Mouse (Mus musculus): ENCODE data around the gene Lalba. TPM values are rescaled to one million over a fixed set of nuclear protein-coding genes. Genes with fewer than 3 reads are reported as not detected.

The Lalba gene
- polyA plus RNA-seq, 1 experiment: not detected

DNA sequence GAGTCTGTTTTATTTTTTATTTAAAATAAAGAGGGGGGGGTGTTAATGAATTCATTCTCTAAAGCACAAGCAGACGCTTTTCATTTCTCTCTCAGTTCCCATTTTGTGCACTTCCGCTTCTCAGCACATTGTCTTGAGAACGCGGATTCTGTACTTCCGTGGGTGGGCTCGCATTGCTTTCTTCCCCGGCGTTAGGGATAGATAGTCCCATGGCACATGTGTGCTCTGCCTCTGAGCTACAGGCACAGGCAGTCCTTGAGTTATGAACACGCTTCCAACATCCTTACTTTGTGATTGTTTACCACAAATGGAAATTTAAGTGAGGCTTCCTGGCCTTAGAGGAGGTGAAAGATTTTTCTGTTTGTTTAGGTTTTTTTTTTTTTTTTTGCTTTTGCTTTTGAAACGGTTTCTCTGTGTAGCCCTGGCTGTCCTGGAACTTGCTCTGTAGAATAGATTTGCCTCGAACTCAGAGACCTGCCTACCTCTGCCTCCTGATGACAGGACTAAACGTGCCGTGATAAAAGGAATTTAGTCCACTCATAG is 28.9 kb upstream of the Lalba start:
- WGBS: 16% methylated on average over 13 of the region's 13 CpGs
- H3K4me3 ChIP-seq (ENCODE audit: control insufficient read depth, insufficient read depth, low read length): no peak overlapping the region
- peak overlapping the region; percentile 91 for H3K27ac ChIP-seq (ENCODE audit: control insufficient read depth, insufficient read depth, low read length)
- TF ChIP-seq POLR2A (IDR thresholded peaks at IDR 0.05; ENCODE audit: control insufficient read depth, extremely low read depth, insufficient read depth, low read length, poor library complexity) (no peak), CTCF (IDR thresholded peaks at IDR 0.05; ENCODE audit: borderline replicate concordance, control insufficient read depth, extremely low read depth, insufficient read depth, low read length, poor library complexity) (no peak)
- H3K27me3 ChIP-seq (ENCODE audit: control insufficient read depth, insufficient read depth, low read length): no peaks in the 10 kb centered on the region
- peak; percentile 57 for DNase-seq
- no peaks in the 10 kb centered on the region for H3K36me3 ChIP-seq (ENCODE audit: control insufficient read depth, insufficient read depth, low read length)
- H3K4me1 ChIP-seq (replicated peaks; ENCODE audit: control insufficient read depth, insufficient read depth, low read length): peaks cover 42% of the 10 kb centered on the region

DNA sequence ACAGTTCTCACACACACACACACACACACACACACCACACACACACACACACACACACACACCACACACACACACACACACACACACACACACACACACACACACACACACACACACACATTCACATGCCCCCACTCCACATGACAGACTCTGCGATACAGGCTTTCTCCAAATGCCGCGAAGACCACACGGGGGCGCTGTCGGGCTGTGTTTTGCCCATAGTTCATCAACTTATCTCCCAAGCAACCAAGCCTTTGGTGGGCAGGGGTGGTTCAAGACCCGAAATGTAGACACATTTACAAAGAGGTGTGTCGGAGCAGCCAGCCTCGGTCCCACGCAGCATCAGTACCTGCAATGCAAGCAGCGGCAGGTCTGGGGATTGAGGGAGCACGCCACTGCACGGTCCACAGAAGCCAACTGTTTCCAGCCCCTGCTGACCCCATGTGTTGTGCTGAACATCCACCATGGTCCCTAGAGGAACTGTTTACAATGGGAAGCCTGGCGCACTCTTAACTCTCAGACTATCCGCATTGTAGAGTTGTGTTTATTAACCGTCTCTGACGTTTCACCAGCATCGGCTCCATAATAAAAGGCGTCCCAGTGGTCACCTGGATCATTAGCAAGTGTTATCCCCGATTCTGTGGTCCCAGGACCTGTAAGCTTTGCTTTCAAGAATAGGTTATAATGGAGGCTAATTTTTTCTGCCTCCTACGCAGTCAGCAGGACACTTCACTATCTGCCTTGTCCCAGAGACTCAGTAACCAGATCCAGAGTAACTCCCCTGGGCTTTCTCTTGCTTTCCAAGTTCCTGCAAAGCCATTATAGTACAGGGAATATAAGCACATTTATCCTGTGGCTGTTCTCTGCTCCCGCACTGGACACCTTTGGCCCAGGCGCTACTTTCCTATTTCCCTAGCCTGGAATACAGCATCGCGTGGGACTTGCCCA is 28.2 kb upstream of the Lalba start:
- WGBS: 22% methylated on average over 25 of the region's 25 CpGs
- DNase-seq: peak; percentile 85
- TF ChIP-seq CTCF (IDR thresholded peaks at IDR 0.05; ENCODE audit: borderline replicate concordance, control insufficient read depth, extremely low read depth, insufficient read depth, low read length, poor library complexity) (peak; percentile 87; the same call in 1 of the 2 replicates), POLR2A (IDR thresholded peaks at IDR 0.05; ENCODE audit: control insufficient read depth, extremely low read depth, insufficient read depth, low read length, poor library complexity) (0 out of 2 replicates have a peak, but pooled peaks have one; percentile 14)
- H3K4me3 ChIP-seq (ENCODE audit: control insufficient read depth, insufficient read depth, low read length): peak overlapping the region; percentile 36
- peaks cover 46% of the 10 kb centered on the region for H3K4me1 ChIP-seq (replicated peaks; ENCODE audit: control insufficient read depth, insufficient read depth, low read length)
- no peaks in the 10 kb centered on the region for H3K36me3 ChIP-seq (ENCODE audit: control insufficient read depth, insufficient read depth, low read length)
- no peaks in the 10 kb centered on the region for H3K27me3 ChIP-seq (ENCODE audit: control insufficient read depth, insufficient read depth, low read length)
- H3K27ac ChIP-seq (ENCODE audit: control insufficient read depth, insufficient read depth, low read length): peak overlapping the region; percentile 91

DNA sequence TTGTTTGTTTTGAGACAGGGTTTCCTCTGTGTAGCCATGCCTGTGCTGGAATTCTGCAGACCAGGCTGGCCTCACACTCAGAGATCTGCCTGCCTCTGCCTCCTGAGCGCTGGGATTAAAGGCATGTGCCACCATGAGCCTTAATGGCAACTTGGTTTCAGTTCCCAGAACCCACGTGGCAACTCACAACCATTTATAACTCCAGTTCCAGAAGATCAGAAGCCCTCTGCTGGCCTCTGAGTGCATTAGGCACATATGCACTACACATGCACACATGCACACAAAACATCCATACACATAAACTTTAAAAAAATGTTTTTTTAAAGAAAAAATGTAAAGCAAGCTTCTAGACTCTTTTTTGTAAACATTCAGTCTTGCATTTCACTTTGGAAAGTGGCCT is 26.9 kb upstream of the Lalba start:
- TF ChIP-seq POLR2A (IDR thresholded peaks at IDR 0.05; ENCODE audit: control insufficient read depth, extremely low read depth, insufficient read depth, low read length, poor library complexity) (no peak), CTCF (IDR thresholded peaks at IDR 0.05; ENCODE audit: borderline replicate concordance, control insufficient read depth, extremely low read depth, insufficient read depth, low read length, poor library complexity) (no peak)
- H3K4me3 ChIP-seq (ENCODE audit: control insufficient read depth, insufficient read depth, low read length): no peak overlapping the region
- peaks cover 45% of the 10 kb centered on the region for H3K4me1 ChIP-seq (replicated peaks; ENCODE audit: control insufficient read depth, insufficient read depth, low read length)
- no peak overlapping the region for H3K27ac ChIP-seq (ENCODE audit: control insufficient read depth, insufficient read depth, low read length)
- WGBS: 63% methylated on average over 2 of the region's 2 CpGs
- no peaks in the 10 kb centered on the region for H3K36me3 ChIP-seq (ENCODE audit: control insufficient read depth, insufficient read depth, low read length)
- DNase-seq: no peak
- H3K27me3 ChIP-seq (ENCODE audit: control insufficient read depth, insufficient read depth, low read length): no peaks in the 10 kb centered on the region

DNA sequence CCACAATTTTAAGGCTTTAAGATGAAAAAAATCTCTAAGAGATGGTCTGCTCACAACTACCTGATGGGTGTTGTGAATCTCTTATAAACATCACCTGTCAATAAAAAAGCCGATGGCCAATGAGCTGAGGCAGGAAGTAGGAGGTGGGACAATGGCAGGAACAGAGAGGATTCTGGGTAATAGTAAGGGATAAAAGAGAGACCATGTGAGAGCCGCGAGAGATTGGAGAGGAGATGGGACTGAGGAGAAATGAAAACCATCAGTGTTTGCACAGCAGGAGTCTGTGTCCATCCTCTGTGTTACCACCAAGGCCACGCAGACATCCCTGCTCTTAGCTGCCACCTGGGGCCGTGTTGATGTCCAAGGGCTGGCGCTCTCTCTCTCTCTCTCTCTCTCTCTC is 24.8 kb upstream of the Lalba start:
- no peak for DNase-seq
- no peak for TF ChIP-seq POLR2A (IDR thresholded peaks at IDR 0.05; ENCODE audit: control insufficient read depth, extremely low read depth, insufficient read depth, low read length, poor library complexity)
- no peak for TF ChIP-seq CTCF (IDR thresholded peaks at IDR 0.05; ENCODE audit: borderline replicate concordance, control insufficient read depth, extremely low read depth, insufficient read depth, low read length, poor library complexity)
- H3K27ac ChIP-seq (ENCODE audit: control insufficient read depth, insufficient read depth, low read length): no peak overlapping the region
- no peaks in the 10 kb centered on the region for H3K36me3 ChIP-seq (ENCODE audit: control insufficient read depth, insufficient read depth, low read length)
- WGBS: 90% methylated on average over 5 of the region's 6 CpGs
- H3K4me3 ChIP-seq (ENCODE audit: control insufficient read depth, insufficient read depth, low read length): no peak overlapping the region
- H3K4me1 ChIP-seq (replicated peaks; ENCODE audit: control insufficient read depth, insufficient read depth, low read length): peaks cover 34% of the 10 kb centered on the region
- H3K27me3 ChIP-seq (ENCODE audit: control insufficient read depth, insufficient read depth, low read length): no peaks in the 10 kb centered on the region

DNA sequence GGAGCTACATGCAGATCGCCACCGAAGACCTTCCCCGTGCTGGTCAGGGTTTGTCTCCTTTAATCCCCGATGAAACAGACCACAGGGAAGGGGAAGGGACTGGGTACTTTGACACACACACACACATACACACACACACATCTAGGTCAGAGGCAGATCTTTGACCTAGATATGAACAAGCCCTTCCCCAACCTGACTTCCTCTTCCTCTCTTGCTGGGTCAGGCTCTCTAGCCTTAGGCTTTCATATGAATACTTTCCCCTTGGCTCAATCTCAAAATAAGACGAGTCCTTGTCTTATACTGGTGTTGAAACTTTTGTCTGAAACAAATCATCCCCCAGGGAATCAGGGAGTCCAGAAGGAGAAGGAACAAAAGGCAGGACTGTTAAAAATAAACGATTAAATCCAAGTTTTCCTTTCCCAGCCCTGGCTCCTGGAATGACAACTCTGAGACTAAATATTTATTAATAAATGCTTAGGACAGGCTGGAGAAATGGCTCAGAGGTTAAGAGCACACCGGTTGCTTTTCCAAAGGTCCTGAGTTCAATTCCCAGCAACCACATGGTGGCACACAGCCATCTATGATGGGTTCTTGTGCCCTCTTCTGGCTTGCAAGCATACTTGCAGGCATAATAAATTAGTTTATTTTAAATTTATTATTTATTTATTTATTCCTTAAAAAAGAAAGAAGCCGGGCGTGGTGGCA is 23.9 kb upstream of the Lalba start:
- 39% methylated on average over 9 of the region's 9 CpGs for WGBS
- Histone ChIP-seq H3K27ac (ENCODE audit: control insufficient read depth, insufficient read depth, low read length) (peak overlapping the region; percentile 73), H3K27me3 (ENCODE audit: control insufficient read depth, insufficient read depth, low read length) (no peaks in the 10 kb centered on the region), H3K4me3 (ENCODE audit: control insufficient read depth, insufficient read depth, low read length) (peak overlapping the region; percentile 11; the same call in 1 of the 2 replicates), H3K4me1 (replicated peaks; ENCODE audit: control insufficient read depth, insufficient read depth, low read length) (peaks cover 31% of the 10 kb centered on the region), H3K36me3 (ENCODE audit: control insufficient read depth, insufficient read depth, low read length) (no peaks in the 10 kb centered on the region)
- TF ChIP-seq CTCF (IDR thresholded peaks at IDR 0.05; ENCODE audit: borderline replicate concordance, control insufficient read depth, extremely low read depth, insufficient read depth, low read length, poor library complexity) (no peak), POLR2A (IDR thresholded peaks at IDR 0.05; ENCODE audit: control insufficient read depth, extremely low read depth, insufficient read depth, low read length, poor library complexity) (no peak)
- DNase-seq: peak; percentile 46

DNA sequence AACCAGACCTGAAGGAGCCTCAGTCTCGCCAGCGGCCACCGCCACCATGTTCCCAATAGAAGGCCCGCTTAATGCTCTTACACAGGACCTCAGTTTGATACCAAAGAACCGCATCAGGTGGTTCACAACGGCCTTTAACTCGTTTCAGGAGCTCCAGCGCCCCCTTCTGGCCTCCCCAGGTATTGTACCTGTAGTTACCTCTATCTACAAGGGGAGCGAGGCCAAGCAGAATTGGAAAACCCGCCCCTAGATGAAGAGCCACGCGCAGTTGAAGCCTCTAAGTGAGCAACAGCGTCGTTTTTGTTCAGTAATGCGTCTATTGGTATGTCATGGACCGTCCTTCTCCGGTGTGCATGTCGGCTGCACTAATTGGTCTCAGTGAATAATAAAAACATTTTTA is 22.0 kb upstream of the Lalba start:
- Histone ChIP-seq H3K4me1 (replicated peaks; ENCODE audit: control insufficient read depth, insufficient read depth, low read length) (peaks cover 24% of the 10 kb centered on the region), H3K27me3 (ENCODE audit: control insufficient read depth, insufficient read depth, low read length) (no peaks in the 10 kb centered on the region), H3K27ac (ENCODE audit: control insufficient read depth, insufficient read depth, low read length) (no peak overlapping the region), H3K4me3 (ENCODE audit: control insufficient read depth, insufficient read depth, low read length) (no peak overlapping the region), H3K36me3 (ENCODE audit: control insufficient read depth, insufficient read depth, low read length) (no peaks in the 10 kb centered on the region)
- 15% methylated on average over 18 of the region's 18 CpGs for WGBS
- peak; percentile 84 for DNase-seq
- TF ChIP-seq CTCF (IDR thresholded peaks at IDR 0.05; ENCODE audit: borderline replicate concordance, control insufficient read depth, extremely low read depth, insufficient read depth, low read length, poor library complexity): peak; percentile 78; the same call in 1 of the 2 replicates
- TF ChIP-seq POLR2A (IDR thresholded peaks at IDR 0.05; ENCODE audit: control insufficient read depth, extremely low read depth, insufficient read depth, low read length, poor library complexity): no peak

All from thymus, adult 2 months (tissue).